Mouse (Mus musculus) olfactory bulb, adult 2 months (tissue): ENCODE measurements around the gene Cmtm2b.

Source experiments
- CTCF ChIP-seq: fragments of 200-500 bp; IDR thresholded peaks from 2 replicates; pipeline ENCODE4 v1.5.1; 2012; ENCODE audit warnings: low read depth, mild to moderate bottlenecking, low read length, moderate library complexity; ENCODE audit not compliant: insufficient read depth
- POLR2A ChIP-seq: fragments of 200-500 bp; IDR thresholded peaks from 2 replicates; pipeline ENCODE4 v1.6.1; 2012; ENCODE audit warnings: mild to moderate bottlenecking, low read depth, low read length, moderate library complexity; ENCODE audit not compliant: insufficient read depth

GRCm38 (mm10) chr8:104367398-104367797 lies 45.4 kb downstream of the Cmtm2b start:
- TF ChIP-seq CTCF (no peak), POLR2A (no peak)
